Mouse (Mus musculus) adrenal gland (tissue): ENCODE measurements around the gene Stpg2.
"Not testable (repeated sequence)": the region's sequence is repeated elsewhere in the genome, so short reads cannot be mapped to it uniquely, and the experiment has no call there.

ENCODE experiments used
- intact Hi-C: fragments of 180-260 bp; cut with DNase I; formaldehyde crosslinking; loops from one replicate; pipeline ENCODE4 v1.15.1; 2025
- long read RNA-seq, 2 experiments: library from polyadenylated mRNA; unstranded; transcript quantifications; one replicate each; pipeline ENCODE4 v2.0.0; 2020; ENCODE audit warnings: borderline replicate concordance in 1 of 2; ENCODE audit not compliant: insufficient replicate concordance in 1 of 2

Stpg2 gene
- long read RNA-seq, experiment 1 = 0 reads
- long read RNA-seq, experiment 2 = 0 reads

DNA sequence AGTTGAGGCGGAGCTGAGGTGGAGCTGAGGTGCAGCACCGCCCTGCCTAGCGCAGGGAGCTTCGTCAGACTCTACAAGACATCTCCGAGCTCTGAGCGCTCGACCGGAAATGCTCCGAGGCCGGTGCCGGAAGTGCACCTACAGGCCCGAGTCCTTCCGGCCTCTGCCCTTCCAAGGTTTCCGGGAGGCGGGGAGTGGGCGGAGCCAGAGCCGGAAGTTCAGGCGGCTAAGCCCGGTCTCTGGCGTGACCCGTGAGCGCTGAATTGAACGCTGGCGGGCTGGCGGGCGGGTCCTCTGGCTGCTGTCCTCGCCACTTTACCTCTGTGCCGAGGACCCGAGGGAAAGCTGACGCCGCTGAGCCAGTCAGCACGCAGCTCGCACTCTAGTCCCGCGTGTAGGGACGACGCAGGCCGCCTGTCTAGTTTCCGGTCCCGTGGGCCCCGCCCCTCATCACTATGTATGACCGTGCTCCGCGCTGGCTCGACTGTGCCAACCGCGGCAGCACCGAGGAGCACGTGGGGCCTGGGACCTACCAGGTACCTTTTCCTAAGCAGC lies at the start of gene Stpg2:
Gene Stpg2, plus strand, starts transcription at position 251 of the 555 bp plus-strand sequence.
- intact Hi-C loops = no loop called here

DNA sequence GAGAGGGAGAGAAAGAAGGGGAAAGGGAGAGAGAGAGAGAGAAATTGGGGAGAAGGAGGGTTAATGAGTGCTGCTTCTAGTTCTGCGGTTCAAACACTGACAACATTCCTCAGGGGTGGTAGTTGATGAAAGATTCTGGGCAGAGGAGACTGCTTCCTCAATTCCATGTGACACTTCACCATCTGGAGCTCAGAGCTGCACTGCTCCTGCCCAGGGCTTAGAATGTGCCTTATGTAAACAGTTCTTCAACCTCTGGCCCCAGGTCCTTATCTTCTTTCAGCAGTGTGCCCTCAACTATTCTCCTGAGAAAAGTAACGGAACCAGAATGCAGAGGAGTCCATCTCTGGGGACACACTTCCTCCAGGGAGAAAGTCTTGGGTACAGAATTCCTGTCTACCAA lies 43.3 kb upstream of the Stpg2 start:
- intact Hi-C loops = no loop called here

DNA sequence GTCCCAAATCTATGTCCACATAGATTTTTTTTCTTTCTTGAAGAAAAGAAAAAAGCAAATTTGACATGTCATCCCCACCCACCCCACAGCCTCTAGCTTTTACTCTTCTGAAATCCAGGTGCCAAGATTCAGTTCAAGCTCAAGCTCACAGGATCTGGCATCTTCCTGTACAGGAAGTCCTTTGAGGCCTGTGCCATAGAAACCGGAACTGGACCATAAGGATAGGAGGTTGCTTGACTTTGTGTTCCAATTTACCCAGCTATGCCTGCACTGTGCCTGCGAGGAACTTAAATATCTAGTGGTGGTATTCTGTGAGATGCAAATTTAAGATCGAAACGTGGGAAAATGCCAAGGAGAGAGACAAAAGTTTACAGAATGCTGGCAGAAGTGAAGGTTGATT lies 42.8 kb upstream of the Stpg2 start:
- intact Hi-C loops = no loop called here

DNA sequence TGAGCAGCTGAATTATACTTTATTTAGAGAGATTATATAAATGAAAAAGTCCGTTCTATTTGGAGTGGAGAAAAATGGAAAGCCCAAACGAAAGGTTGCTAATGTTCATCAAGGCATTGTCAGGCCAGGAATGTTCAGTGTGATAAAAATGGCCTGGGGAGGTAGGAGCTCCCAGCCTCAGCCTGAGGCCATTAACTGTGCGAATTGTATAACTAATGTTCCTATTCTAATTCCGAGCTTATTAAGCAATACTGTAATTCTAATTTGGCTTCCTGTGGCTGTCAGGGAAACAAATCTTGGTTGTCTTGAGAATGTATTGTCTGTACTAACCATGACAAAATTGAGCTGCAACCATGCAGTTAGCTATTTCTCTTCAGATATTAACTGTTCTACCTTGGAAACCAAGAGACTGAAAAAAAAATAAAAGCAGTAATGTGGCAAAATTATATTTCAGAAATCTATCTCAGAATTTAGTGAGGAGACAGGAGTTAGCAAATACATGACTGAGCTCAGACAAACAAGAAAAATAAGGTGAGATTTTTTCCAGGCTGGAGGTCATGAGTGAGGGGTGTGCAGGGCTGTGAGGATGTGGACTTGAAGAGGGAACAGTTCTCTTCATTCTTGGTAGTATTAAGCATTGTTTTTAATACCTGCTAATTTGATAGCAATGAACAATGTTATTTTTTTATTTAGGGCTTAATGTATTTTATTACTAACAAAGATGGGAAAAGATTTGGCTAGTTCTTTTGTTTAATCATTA lies 36.8 kb upstream of the Stpg2 start:
- intact Hi-C loops = no loop called here

DNA sequence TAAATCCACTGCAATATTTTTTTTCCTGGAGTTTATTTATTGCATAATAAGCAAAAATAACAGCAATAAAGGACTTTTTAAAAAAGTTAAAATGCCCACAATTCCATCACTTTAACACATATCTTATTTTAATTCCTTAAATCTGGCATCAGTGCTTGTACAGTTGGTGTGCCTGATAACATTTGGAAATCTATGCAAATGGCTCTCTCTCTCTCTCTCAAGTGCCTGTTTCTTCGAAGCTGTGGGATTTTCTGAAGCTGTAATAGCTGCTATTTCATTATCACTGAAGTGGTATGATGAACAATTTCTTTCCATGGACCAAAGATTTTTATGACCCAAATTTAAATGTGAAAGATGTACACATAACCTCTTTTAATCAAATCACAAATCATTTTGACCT lies 35.8 kb upstream of the Stpg2 start:
- intact Hi-C loops = no loop called here

DNA sequence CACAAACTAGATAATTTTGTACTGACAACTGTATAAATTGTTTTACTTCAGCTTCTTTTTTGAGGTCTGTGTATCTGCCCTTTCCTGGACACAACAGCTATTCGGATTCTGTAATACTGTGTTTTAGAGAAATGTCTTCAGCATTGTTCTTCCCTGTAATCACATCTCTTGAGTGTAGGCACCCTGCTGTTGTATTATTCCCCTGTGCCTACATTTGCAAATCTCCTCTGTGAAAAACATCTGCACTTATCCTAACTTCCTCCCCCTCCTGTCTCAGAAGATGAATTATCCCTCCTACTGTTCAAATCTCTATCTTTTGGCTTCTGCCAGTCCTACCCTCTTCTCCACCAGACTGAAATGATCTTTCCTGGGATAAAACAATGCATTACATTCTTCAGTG lies 28.6 kb upstream of the Stpg2 start:
- intact Hi-C loops = no loop called here

DNA sequence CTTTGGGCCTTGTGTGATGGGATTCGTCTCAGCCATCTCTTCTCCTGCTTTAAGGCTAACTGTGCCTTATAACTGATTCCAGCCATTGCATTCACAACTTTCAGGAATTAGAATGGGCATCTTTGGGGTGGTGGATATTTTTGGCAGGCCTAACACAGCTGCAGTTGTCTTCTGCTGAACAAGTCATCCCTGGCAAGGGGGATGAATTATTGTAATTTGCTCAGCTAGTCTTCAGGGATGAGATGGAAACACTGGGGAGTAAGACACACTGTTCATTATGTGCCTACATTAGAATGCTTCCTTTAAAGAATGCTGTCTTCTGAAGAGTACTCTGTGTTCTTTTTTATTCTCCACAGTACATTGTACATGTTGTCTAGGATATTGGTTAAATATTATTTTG lies 14.0 kb upstream of the Stpg2 start:
- intact Hi-C loops = no loop called here

DNA sequence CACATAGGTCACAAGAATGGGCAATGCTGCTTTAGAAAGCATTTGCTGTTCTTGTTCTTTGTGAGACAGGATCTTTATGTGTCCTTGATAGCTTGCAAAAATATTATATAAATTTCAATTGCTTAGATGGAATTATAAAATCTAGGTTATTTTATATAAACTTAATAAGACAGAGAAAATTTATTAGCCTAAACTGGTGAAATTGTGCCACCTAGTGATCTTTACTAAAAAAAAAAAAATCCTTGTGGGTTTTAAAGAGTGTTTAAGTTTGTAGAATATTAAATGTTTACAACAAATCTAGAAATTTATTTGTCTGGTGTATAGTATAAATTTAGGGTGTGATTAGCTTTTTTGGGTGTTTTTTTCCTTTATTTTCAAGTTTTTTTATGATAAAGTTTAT lies 11.6 kb upstream of the Stpg2 start:
- intact Hi-C loops = no loop called here

DNA sequence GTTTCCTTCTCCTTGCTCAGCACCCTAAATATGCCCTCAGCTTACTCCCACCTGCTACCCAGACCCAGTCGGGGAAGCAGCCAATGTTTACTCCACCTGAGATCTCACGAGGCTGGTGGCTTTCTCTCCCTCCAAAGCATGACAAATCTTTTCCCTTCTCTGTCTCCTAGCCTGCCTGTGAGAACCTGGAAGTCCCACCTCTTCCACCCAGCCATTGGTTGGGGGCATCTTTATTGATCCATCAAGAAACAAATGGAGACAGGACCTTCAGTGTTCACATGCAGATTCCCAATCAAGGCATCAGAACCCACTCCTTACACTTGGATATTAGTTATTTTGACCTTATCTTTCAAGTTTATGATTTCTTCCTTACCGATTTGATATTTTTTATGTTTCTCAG lies 7.1 kb upstream of the Stpg2 start:
- intact Hi-C loops = no loop called here

DNA sequence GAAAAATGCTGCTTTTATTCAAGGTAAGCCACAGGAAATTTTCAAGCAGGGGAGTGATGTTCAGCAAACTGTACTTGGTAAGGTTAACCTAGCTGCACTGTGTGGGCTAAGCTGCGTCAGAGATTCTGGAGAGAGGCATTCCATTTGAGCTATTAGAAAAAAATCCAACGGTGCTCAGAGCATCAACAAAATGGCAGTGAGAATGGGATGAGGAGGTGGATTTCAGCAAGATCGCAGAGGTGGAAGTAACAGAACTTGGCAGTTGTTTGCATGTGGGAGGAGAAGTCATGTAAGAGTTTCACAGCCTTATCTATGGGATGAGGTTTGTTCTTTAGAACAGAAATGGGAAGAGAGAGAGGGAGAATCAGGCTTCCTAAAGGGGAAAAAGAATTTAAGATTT lies 5.2 kb upstream of the Stpg2 start:
- intact Hi-C loops = no loop called here

DNA sequence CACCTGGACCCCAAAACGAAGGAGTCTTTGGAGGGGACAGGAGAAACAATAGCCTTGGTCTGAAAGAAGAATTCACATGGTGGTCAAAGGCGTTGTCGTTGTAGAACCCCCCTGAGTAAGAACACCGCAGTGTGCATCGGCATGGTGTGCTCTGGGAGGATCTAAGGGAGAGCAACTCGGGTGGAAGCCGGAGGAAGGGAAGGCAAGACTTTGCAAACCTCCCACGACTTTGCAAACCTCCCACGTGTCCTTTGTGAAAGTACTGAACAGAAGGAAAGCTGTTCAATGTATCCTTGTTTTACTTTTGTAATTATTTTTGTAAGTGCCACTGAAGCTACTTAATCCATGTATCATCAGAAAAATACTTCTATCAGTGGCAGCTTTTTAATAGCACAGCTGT lies 11.5 kb downstream of the Stpg2 start:
- intact Hi-C loops = no loop called here

DNA sequence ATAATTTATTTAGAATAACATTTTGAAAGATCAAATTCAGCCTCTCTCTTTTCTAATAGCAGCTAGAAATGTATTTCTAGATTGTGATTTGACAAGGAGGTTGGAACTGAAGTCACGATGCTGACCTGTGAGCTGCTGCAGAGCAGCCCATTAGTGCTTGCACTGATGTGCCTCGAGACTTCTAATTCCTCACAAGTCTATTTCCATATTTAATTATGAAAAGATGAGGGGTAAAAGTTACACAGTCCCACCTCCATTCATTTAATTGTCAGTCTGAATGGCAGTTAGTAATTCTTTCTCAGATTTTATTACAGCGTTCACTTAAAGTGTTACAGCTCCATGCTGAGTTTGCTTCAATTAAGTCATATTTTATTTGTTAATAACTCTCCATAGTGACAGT lies 19.6 kb downstream of the Stpg2 start:
- intact Hi-C loops = no loop called here

DNA sequence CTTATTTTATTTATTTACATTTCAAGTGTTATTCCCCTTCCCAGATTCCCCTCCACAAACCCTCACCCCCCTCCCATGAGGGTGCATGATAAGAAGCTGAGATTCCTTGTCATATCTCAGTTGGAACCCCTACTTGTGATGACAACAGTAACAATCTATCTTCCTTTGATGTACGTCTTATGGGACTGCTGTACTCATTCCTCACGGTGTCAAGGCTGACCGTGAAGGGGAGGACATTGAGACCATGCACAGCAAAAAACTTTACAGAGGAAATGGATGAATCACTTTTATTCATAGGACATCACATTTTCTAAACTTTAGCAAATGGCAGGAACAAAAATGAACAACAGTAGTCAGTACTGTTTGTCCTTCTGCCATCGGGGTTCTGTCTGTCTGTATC lies 21.3 kb downstream of the Stpg2 start:
- intact Hi-C loops = no loop called here

DNA sequence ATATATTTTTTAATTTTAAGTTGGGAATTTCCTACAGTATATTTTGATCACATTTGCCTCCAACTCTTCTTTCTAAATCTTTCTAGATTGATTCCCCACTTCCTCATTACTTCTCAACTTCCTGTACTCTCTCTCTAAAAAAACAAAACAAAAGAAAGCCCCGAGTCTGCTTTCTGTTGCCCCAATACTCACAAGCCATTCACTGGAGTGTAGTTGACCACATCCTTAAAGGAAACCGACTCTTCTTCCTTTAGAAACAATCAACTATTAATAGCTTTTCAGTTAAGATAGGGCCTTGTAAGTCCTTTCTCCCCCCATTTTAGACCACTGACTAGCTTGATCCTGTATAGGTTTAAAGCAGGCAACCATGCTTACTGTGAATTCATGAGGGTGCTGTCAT lies 39.7 kb downstream of the Stpg2 start:
- intact Hi-C loops = no loop called here

DNA sequence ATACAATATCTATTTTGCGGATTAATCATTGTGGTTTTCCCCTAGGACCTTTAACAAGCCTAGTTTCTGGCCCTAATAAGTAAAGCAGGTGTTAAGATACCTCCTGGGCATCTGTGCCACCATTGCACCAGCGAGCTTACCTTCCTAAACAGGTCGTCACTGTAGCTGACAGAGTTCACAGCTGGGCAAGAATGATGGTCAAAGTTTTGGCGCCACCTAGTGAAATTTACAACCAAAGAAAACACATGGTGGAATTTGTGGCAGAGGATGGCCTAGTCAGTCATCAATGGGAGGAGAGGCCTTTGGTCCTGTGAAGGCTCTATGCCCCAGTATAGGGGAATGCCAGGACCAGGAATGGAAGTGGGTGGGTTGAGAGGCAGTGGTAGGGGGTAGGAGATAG lies 41.0 kb downstream of the Stpg2 start:
- intact Hi-C loops = no loop called here

DNA sequence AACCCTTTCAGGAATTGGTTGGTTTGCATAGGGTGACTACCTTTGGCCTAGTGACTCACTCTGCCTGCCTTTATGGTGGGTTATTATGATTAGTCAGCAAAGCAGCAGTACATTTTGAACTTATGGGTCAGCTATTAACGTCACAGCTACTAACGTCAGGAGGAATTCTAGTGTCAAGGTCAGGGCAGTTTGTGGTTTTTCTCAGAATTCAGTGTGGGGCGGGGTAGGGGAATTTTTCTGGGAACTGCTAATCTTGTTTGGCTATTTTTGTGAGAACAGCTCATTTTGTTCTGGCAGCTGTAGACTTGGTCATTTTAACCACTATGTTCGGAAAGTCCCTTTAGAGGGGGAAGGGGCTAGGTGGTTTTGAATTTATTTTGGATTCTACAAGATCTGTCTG lies 56.9 kb downstream of the Stpg2 start:
- intact Hi-C loops = not testable (repeated sequence)

DNA sequence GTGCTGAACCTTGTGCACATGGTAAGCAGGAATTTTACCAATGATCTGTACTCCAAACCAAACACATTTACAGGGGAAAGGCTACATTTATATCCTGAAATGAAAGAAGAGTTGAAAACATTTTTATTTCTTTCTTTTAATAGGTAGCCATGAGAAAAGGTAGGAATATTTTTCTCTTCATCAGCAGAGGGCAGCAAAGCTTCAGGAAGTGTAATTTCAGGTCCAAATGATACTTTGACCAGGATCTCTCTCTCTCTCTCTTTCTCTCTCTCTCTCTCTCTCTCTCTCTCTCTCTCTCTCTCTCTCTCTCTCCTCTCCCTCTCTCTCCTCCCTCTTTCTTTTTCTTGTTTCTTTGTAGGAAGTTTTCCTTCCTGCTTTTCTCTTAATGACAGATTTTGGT lies 92.4 kb downstream of the Stpg2 start:
- intact Hi-C loops = no loop called here

DNA sequence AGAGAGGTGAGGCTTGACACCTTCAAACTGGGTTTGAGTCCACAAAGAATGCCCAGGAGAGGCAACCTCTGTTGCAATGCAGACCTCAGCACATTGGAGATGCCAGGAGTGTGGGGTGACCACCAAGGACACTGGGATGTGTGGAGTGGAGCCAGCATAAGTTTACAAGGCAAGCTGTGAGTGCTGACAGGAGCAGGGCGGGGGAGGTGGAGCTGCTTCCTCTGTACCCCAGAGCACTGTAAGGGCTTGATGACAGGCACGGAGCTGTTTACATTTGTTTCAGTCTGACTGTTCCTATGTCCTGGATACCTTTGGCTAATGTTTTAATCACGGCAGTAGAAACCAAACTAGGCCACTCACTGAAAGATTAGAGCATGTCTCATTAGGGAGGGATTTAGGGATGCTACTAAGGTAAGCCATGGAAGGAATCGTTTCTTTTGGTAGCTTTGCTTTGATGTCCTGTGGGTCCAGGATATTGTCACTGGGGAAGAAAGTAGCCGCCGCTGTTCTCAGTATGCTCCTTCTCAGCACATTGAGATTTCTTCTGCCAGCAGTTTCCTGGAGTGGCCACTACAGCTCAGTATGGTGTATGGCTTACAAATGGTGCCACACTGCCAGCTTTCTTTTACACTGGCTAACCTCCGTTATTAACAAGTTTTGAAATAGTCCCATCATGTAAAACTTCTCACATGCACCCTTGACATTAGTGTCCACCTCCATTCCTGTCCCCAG lies 102.8 kb downstream of the Stpg2 start:
- intact Hi-C loops = no loop called here

DNA sequence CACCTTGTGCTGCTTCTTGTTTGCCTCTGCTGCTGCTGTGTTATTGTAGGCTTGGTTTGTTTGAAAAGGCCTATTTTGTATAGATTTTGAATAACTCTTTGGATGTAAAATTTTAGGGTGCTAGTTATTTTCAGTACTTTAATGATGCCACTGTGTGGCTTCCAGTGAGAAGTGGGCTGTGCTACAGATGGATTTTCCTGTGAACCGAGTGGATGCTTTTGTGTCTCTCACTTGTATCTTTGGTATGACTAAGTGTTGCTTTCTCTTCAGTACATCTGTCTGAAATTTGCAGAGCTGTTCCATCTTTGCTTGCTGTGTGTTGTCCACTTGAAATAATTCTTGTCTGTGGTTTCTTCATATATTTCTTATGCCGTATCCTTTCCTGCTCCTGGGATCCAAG lies 106.2 kb downstream of the Stpg2 start:
- intact Hi-C loops = no loop called here

DNA sequence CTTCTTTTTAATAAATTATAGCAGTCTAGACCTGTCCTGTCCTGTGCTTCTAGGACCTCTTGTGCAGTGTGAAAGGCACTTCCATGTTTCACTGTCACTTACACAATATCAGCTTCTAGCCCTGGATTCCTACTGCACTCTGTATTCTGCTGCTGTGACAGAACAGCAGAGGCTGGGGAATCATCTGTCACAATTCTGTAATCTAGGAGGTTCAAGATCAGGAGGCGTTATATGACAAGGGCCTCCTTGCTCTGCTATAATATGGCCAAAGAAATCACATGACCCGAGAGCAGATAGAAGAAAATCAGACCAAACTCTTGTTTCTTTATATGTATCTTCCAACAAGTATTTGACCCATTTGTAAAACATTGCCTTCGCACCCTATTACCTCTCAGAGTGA lies 175.0 kb downstream of the Stpg2 start:
- intact Hi-C loops = no loop called here

DNA sequence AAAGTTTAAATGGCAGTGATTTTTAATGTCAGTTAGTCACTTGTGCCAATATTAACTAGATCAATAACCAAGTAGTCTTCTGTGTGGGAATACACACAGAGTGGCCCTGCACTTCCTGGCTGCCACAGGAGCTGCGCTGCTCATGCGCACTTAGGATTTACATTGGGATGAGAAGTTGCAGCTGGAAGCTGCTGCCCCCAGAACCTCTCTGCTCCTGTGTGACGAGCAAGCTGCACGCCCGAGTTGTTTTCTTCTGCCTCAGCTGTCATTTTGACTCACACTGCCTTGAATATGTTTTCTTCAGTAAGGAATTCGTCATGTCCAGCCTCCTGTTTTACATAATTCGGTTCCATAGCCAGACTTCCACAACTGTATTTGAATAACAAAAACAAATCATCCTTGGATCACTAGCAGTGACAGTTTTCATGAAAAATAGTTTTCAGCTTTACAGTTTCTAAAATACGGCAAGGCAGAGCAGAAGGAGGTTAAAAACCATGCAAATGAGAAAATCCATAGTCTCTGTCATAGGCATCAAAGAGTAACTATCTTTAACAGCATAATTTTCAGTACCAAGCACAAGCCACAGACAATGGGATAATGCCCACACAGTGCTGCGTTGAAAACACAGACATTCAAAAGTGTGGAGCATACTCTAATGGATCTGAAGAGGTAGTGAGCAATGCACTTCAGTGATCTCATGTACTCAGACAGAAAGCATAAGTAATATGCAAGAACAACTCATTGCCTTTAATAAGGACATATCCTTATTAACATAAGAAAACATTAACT lies 191.8 kb downstream of the Stpg2 start:
- intact Hi-C loops = no loop called here

DNA sequence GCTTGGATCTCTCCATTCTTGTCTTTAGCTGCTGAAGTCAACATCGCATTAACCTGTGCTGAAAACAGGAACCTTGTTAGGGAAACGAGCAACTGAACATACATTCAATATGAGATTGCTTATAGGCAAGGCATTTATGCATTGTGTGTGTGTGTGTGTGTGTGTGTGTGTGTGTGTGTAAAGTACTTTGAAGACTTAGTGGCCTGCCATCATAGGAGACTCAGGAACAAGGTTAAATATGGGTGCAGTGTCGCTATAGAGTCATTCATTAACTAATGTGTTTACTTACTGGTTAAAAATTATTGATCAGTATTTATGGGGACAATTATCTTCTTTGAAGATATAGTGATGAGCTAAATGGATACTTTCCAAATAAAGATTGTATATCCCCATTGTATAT lies 199.2 kb downstream of the Stpg2 start:
- intact Hi-C loops = no loop called here
